Mouse (Mus musculus) 416B (cell line): Measurements from ENCODE around the gene Olfr1099.

Experiments
- DNase-seq: peaks from one replicate; pipeline ENCODE4 v3.0.0; 2011; ENCODE audit warnings: low read depth

Olfr1099 gene

DNA sequence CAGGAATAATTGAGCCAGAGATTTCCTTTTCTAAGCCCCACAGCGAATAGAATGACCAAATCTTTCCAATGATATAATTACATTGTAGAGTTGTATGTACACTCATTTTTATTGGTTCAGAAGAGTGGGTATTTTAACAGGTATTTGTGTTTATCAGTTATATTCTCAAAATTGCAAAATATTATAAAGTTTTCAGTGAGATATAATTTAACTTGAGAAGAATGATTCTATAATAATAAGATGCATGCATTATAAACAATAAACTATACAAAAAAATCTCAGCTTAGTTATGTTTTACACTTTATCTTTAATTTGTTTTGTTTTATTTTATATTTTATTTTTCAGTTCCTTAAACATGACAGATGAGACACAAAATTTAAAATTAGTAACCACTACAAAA lies at the start of gene Olfr1099:
Gene Olfr1099, minus strand, starts transcription at position 101 of the 400 bp plus-strand sequence.
- DNase-seq, result no peak

DNA sequence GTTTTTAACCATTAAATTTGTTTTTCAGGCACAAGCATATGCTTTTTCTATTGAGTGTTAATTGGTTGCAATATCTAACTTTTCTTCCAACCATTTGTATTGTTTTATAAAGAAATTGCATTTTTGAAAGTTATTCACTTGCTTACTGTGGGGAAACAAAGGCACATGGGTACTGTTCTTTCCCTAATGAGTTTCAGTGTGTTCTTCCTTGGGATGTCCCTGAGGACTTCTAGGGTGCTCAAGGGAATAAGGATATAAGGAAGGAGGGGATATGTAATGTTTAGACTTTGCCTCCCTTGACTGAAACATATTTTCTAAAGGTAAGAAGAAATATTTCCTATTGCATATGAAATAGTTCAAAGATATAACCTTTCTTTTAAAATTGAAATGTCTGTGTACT lies 37.6 kb upstream of the Olfr1099 start, which contains the start of gene Olfr1102:
Gene Olfr1102, plus strand, starts transcription at position 301 of the 400 bp plus-strand sequence.
- DNase-seq, result no peak

DNA sequence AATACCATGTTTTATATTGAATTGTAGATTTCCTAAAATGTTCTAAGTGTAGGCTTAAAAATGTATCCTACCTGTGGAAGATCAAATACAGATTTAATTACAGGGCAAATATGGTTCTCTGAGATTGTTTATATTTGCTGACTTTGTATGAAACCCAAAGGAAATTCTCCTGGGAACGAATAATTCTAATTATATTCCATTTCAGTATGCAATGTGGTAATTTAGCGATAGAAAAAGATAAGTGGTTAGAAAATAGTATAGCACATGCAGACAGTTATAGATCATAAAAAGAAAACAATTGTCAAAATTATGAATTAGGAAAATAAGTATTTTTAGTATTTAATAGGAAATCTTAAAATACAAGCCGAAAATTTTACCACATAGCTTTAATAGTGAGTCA lies 30.6 kb upstream of the Olfr1099 start, which contains the start of gene Olfr1101:
Gene Olfr1101, minus strand, starts transcription at position 101 of the 400 bp plus-strand sequence.
- no peak for DNase-seq

DNA sequence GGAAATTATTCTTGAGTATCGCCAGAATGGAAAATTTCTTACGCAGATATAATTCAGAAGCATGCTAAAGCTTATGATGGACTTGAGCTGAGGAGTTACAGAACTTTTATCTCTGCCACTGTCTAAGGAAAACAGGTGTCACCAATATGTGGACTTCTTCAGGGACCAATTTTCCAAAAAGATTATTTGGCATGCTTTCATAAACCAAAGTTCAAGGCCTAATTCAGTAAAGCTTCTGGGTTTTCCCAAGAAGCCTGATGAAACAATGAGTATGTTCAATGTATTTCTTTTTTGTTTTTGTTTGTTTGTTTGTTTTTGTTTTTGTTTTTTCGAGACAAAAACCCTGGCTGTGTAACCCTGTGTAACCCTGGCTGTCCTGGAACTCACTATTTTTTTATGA lies 19.4 kb upstream of the Olfr1099 start, which contains the start of gene Olfr1100:
Gene Olfr1100, minus strand, starts transcription at position 101 of the 400 bp plus-strand sequence.
- DNase-seq, result no peak

DNA sequence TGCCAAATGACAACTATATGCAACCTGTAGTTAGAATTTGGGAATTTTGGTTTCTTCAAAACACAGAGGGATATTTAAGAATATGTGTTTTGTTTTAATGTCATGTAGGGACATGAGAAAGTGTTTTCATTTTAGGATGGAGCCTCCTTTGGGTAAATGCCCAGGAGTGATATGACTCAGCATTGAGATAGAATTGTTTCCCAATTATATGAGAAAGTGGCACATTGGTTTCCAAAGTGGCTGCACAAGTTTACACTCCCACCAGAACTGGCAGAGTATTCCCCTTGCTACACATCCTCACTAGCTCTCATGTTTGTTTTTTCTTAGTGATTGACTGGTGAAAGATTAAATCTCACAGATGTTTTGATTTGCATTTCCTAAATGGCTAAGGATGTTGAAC lies 33.9 kb downstream of the Olfr1099 start:
- no peak for DNase-seq

DNA sequence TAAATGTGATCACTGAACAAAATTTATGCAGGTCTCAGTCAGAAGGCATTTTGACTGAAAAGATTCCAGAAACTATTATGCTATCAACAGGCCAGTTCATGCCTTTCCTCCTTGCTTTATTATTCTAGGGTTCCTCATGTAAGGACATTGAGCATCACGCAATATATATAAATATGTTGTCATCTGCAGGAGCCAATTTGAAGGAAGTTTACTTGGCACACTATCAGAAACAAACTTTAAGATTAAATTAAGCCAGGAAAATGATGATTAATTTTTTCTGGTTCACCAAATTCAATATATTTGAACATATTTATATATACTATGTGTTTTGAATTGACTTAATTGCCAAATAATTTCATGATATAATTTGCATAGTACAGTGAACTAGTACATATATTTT lies 36.0 kb downstream of the Olfr1099 start, which contains the start of gene Olfr1098:
Gene Olfr1098, minus strand, starts transcription at position 101 of the 400 bp plus-strand sequence.
- no peak for DNase-seq

DNA sequence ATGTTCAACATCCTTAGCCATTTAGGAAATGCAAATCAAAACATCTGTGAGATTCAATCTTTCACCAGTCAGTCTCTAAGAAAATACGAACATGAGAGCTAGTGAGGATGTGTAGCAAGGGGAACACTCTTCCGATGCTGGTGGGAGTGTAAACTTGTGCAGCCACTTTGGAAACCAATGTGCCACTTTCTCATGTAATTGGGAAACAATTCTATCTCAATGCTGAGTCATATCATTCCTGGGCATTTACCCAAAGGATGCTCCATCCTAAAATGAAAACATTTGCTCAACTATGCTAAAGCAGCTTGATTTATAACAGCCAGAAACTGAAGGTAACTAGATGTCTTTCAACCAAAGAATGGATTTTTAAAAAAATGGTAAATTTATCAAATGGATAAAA lies 54.8 kb downstream of the Olfr1099 start:
- no peak for DNase-seq
